Mouse (Mus musculus) embryo, embryonic 11 days (tissue): Measurements from ENCODE around the gene Zfyve16.

ENCODE experiments used
- DNase-seq: peaks from one replicate; pipeline ENCODE4 v3.0.0-alpha.2; 2015

Zfyve16 gene

GRCm38 (mm10) chr13:92464698-92465097 is 66.0 kb downstream of the Zfyve16 start:
- no peak for DNase-seq

GRCm38 (mm10) chr13:92446872-92447271 is 83.8 kb downstream of the Zfyve16 start:
- DNase-seq = no peak

GRCm38 (mm10) chr13:92440286-92440685 is 90.4 kb downstream of the Zfyve16 start:
- no peak for DNase-seq

- no peak for DNase-seq
Observed at GRCm38 (mm10) chr13:92438656-92439055, 92.0 kb downstream of the Zfyve16 start.
